Mouse (Mus musculus) megakaryocyte, adult 5-6 weeks (primary cell): Measurements from ENCODE around the gene Tubgcp5. TPM values are rescaled to one million over a fixed set of nuclear protein-coding genes. Genes with fewer than 3 reads are reported as not detected.

ENCODE experiments used
- total RNA-seq, 2 experiments: library from RNA; stranded (forward) in 1 of 2; stranded (reverse) in 1 of 2; fragments of 153-499, 151-499 nt in 1 of 2; fragments of 221-1000, 200-1000 nt in 1 of 2; gene quantifications; 2 replicates each; pipeline versions ENCODE4 v1.2.3 to v1.2.4; 2015 to 2017

Tubgcp5 gene
- total RNA-seq, 2 experiments from 2014 or later, result 34.2 to 45.8 TPM

Other genes starting within 250 kb of the Tubgcp5 start
- gene Siglech, start 26.0 kb upstream of the Tubgcp5 start, total RNA-seq (2015), result 13.0 and 19.3 TPM in 2 replicates
- 10.1 and 13.4 TPM in 2 replicates for gene Siglech, start 26.0 kb upstream of the Tubgcp5 start, total RNA-seq (2017)
- gene Cyfip1, start 47.6 kb downstream of the Tubgcp5 start, total RNA-seq (2015), result 76.6 and 82.8 TPM in 2 replicates
- 96.2 and 100 TPM in 2 replicates for gene Cyfip1, start 47.6 kb downstream of the Tubgcp5 start, total RNA-seq (2017)
- gene Nipa2, start 168.3 kb downstream of the Tubgcp5 start, total RNA-seq (2015), result 72.2 and 73.9 TPM in 2 replicates
- 46.5 and 48.2 TPM in 2 replicates for gene Nipa2, start 168.3 kb downstream of the Tubgcp5 start, total RNA-seq (2017)
- 0.67 and 0.96 TPM in 2 replicates for gene Nipa1, start 225.8 kb downstream of the Tubgcp5 start, total RNA-seq (2015)
- 0.44 and 2.1 TPM in 2 replicates for gene Nipa1, start 225.8 kb downstream of the Tubgcp5 start, total RNA-seq (2017)